Mouse (Mus musculus): ENCODE measurements around the gene Cep63.

Gene Cep63

GRCm38 (mm10) chr9:102629052-102629451 is 2.7 kb upstream of the Cep63 start:
- DNase-seq: no peak

- peak; percentile 20 for DNase-seq
Measured at GRCm38 (mm10) chr9:102627442-102627841, 1.1 kb upstream of the Cep63 start.

- no peak for DNase-seq
Measured at GRCm38 (mm10) chr9:102626839-102627225, 498 bp upstream of the Cep63 start.

- DNase-seq: peak; percentile 48
Measured at GRCm38 (mm10) chr9:102625401-102625982, 842 bp downstream of the Cep63 start.

- no peak for DNase-seq
Measured at GRCm38 (mm10) chr9:102623581-102623980, 2.8 kb downstream of the Cep63 start.

GRCm38 (mm10) chr9:102622876-102623275 is 3.5 kb downstream of the Cep63 start:
- DNase-seq: no peak

GRCm38 (mm10) chr9:102622192-102622857 is 4.0 kb downstream of the Cep63 start:
- DNase-seq: peak; percentile 31

- DNase-seq: no peak
Measured at GRCm38 (mm10) chr9:102621385-102621784, 4.9 kb downstream of the Cep63 start.

GRCm38 (mm10) chr9:102616267-102616666 is 10.1 kb downstream of the Cep63 start:
- DNase-seq: no peak

- DNase-seq: no peak
Measured at GRCm38 (mm10) chr9:102615071-102615470, 11.3 kb downstream of the Cep63 start.

GRCm38 (mm10) chr9:102609221-102609620 is 17.1 kb downstream of the Cep63 start:
- DNase-seq: no peak

GRCm38 (mm10) chr9:102607471-102607870 is 18.9 kb downstream of the Cep63 start:
- no peak for DNase-seq

- DNase-seq: no peak
Measured at GRCm38 (mm10) chr9:102605162-102605561, 21.2 kb downstream of the Cep63 start.

- DNase-seq: no peak
Measured at GRCm38 (mm10) chr9:102601666-102602065, 24.7 kb downstream of the Cep63 start.

GRCm38 (mm10) chr9:102601187-102601586 is 25.1 kb downstream of the Cep63 start:
- DNase-seq: no peak

GRCm38 (mm10) chr9:102595662-102596436 is 30.5 kb downstream of the Cep63 start:
- DNase-seq: no peak

- no peak for DNase-seq
Measured at GRCm38 (mm10) chr9:102594667-102595393, 31.5 kb downstream of the Cep63 start.

GRCm38 (mm10) chr9:102587347-102587746 is 39.0 kb downstream of the Cep63 start:
- DNase-seq: no peak

- DNase-seq: no peak
Measured at GRCm38 (mm10) chr9:102581921-102582469, 44.3 kb downstream of the Cep63 start.

- DNase-seq: no peak
Measured at GRCm38 (mm10) chr9:102577480-102577879, 48.9 kb downstream of the Cep63 start.

- DNase-seq: no peak
Measured at GRCm38 (mm10) chr9:102572888-102573287, 53.4 kb downstream of the Cep63 start.

GRCm38 (mm10) chr9:102558463-102558862 is 67.9 kb downstream of the Cep63 start:
- no peak for DNase-seq

- DNase-seq: no peak
Measured at GRCm38 (mm10) chr9:102553781-102554180, 72.6 kb downstream of the Cep63 start.
